Mouse (Mus musculus) embryonic facial prominence, embryonic 13.5 days (tissue): ENCODE measurements at regions not wholly inside any gene's neighbourhood (a gene's known extent, or its start where the extent isn't known, plus 50 kb on each side); places are given as distances from the start of the nearest gene placed in this dataset.
A peak's percentile ranks its signal among the peaks of the same experiment; 100 is the strongest.

Source experiments
- ATAC-seq: fragments of 200-750 bp; cut with Nextera tagmentation; 2 replicates; pipeline ENCODE4 v1.8.0; 2017; ENCODE audit warnings: low read depth; ENCODE audit not compliant: insufficient number of reproducible peaks, insufficient read depth, low FRiP score, low TSS enrichment
- H3K27ac ChIP-seq: fragments of 300-500 bp; sonication (generic); 2 replicates; pipeline ENCODE4 v1.5.1; 2015; ENCODE audit warnings: moderate library complexity, mild to moderate bottlenecking, inconsistent platforms
- H3K27me3 ChIP-seq: fragments of 300-500 bp; sonication (generic); 2 replicates; pipeline ENCODE4 v1.6.1; 2015; ENCODE audit warnings: mild to moderate bottlenecking, inconsistent platforms
- H3K36me3 ChIP-seq: fragments of 300-500 bp; sonication (generic); 2 replicates; pipeline ENCODE4 v1.6.1; 2015; ENCODE audit warnings: mild to moderate bottlenecking, inconsistent platforms
- H3K4me1 ChIP-seq: fragments of 300-500 bp; sonication (generic); 2 replicates; pipeline ENCODE4 v1.6.1; 2015; ENCODE audit warnings: inconsistent platforms
- H3K4me2 ChIP-seq: fragments of 300-500 bp; sonication (generic); 2 replicates; pipeline ENCODE4 v1.6.1; 2015; ENCODE audit warnings: moderate library complexity, mild to moderate bottlenecking, inconsistent platforms
- H3K4me3 ChIP-seq: fragments of 300-500 bp; sonication (generic); 2 replicates; pipeline ENCODE4 v1.5.1; 2015; ENCODE audit warnings: mild to moderate bottlenecking, inconsistent platforms
- H3K9ac ChIP-seq: fragments of 300-500 bp; sonication (generic); 2 replicates; pipeline ENCODE4 v1.6.1; 2015; ENCODE audit warnings: mild to moderate bottlenecking, inconsistent platforms
- H3K9me3 ChIP-seq: fragments of 300-500 bp; sonication (generic); 2 replicates; pipeline ENCODE4 v1.6.1; 2016; ENCODE audit warnings: inconsistent platforms
- WGBS: fragments of 180-500 bp; shearing (Covaris S2); methylation state at CpG from one replicate; pipeline ENCODE4 v1.1.7; 2015; ENCODE audit warnings: mixed read lengths; 5-methylcytosine and 5-hydroxymethylcytosine counted together

DNA sequence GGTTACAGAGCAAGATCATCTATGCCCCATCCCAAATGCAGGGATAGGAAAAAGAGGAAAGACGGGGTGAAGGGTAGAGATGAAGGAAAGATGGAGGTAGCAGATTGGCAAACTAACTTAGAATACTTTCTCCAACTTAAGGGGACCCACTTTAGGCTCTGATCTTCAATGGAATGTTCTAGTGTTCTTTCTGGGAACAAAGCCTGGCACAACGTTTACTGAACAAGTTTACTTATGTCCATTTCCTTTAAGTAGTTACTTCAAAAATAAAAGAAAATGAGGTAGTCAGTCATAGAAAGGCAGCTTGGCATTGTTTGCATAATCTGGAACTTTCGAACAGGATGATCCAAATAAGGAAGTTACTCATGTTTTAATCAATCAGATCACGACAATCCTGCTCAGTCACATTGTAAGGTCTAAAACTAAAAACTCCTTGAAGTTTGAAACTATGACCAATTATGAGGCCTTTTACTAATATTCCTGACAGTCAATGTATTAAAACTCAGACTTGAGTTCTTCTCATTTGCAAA is 441.7 kb upstream of the Tbl1xr1 start:
- no peak overlapping the region for H3K9ac ChIP-seq
- H3K4me3 ChIP-seq = no peak overlapping the region
- 86% methylated on average over 4 of the region's 4 CpGs for WGBS
- H3K4me2 ChIP-seq = no peak overlapping the region
- peaks cover 8% of the 10 kb centered on the region; the same call in 1 of the 2 replicates for H3K4me1 ChIP-seq
- no peak overlapping the region for H3K27ac ChIP-seq
- H3K9me3 ChIP-seq = no peaks in the 10 kb centered on the region
- H3K36me3 ChIP-seq = no peaks in the 10 kb centered on the region
- no peaks in the 10 kb centered on the region for H3K27me3 ChIP-seq
- ATAC-seq = no peak

DNA sequence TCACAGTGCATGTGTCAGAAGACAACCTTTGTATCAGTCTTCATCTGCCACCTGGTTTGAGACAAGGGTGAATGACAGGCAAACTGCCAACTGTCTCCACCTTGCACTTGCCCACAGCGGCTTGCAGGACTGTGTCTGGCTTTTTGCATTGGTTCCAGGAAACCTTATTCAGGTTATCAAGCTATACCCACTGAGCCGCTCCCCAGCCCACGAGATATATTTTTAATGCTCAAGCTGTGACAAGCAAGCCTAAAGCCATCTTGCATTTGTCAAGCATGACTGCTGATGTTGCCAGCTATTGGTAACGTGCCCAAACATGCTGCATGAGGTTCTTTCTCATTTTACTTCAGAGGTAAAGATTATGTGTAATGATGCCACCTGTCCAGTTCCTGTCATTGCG is 437.6 kb upstream of the Tbl1xr1 start:
- no peaks in the 10 kb centered on the region for H3K9me3 ChIP-seq
- ATAC-seq = no peak

DNA sequence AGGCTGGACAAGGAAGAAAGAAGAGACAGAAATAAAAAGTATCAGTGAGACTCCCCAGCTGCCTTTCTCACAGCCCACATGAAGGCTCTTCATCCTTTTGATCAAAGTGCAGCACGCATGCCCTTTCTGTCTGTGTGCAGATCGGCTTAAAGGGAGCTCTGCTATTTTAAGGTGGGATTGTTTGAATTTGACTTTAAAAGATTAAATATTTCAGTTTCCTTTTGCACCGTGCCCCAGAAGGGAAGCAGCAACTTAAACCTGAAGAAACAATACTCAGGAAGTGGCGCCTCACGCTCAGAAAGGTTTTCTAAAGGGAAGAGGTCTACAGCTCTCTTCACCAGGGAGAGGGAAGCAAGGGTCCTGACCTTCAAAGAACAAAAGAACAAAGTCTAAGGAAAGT is 436.9 kb upstream of the Tbl1xr1 start:
- no peak for ATAC-seq
- 54% methylated on average over 5 of the region's 5 CpGs for WGBS

More for the DNA sequence above, 437.6 kb upstream of the Tbl1xr1 start:
- Histone ChIP-seq H3K4me3 (no peak overlapping the region), H3K27ac (no peak overlapping the region), H3K9ac (no peak overlapping the region), H3K4me2 (no peak overlapping the region), H3K4me1 (peaks cover 5% of the 10 kb centered on the region; the same call in 1 of the 2 replicates), H3K36me3 (no peaks in the 10 kb centered on the region), H3K27me3 (no peaks in the 10 kb centered on the region)
- WGBS = 75% methylated on average over 5 of the region's 5 CpGs

DNA sequence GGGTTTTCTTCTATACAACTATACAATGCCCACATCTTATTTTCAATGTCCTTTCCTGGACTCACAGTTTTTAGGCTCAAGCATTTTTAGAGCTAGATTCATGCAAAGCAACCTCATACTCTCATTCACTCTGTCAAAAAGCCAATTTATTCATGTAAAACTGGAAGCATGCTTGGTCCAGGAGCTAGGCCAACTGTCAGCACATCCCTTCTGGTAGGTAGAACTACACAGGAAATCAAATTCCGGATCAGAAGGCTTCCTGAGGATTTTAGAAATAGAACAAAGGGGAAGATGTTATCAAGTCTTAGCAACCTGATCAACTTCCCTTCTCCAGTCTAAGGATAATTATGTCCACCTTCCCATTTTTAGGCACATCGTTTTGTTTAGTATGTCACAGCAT is 432.4 kb upstream of the Tbl1xr1 start:
- Histone ChIP-seq H3K36me3 (no peaks in the 10 kb centered on the region), H3K9me3 (no peaks in the 10 kb centered on the region), H3K4me2 (no peak overlapping the region), H3K4me3 (no peak overlapping the region), H3K9ac (no peak overlapping the region), H3K27ac (no peak overlapping the region), H3K27me3 (no peaks in the 10 kb centered on the region), H3K4me1 (0 out of 2 replicates have a peak, but pooled peaks cover 3% of the 10 kb centered on the region)
- WGBS = 49% methylated on average over 2 of the region's 2 CpGs
- ATAC-seq = no peak

More for the DNA sequence above, 436.9 kb upstream of the Tbl1xr1 start:
- Histone ChIP-seq H3K4me2 (no peak overlapping the region), H3K9ac (no peak overlapping the region), H3K9me3 (no peaks in the 10 kb centered on the region), H3K36me3 (no peaks in the 10 kb centered on the region), H3K27ac (no peak overlapping the region), H3K27me3 (no peaks in the 10 kb centered on the region), H3K4me1 (peaks cover 3% of the 10 kb centered on the region; the same call in 1 of the 2 replicates), H3K4me3 (no peak overlapping the region)

DNA sequence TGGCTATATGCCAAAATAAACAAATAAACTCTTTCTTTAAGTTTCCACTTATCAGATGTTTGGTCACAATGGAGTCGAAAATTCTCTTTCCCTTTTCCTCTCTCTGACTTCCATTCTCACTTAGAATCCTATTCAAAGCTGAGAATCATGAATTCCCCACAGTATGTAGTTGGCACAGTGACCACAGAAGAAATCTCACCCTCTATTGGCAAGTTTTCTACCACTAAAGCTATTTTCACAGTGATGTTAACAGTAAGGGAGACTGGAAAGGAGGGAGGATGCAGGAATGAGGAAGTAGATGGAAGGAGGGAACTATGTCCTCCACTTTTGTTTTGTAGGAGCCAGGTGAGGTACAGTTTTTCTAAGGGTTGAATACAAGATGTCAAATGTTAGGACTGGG is 431.2 kb upstream of the Tbl1xr1 start:
- Histone ChIP-seq H3K9me3 (no peaks in the 10 kb centered on the region), H3K27me3 (no peaks in the 10 kb centered on the region), H3K9ac (no peak overlapping the region), H3K36me3 (no peaks in the 10 kb centered on the region), H3K27ac (peak overlapping the region; percentile 39; the same call in 1 of the 2 replicates), H3K4me2 (no peak overlapping the region), H3K4me3 (no peak overlapping the region), H3K4me1 (no peaks in the 10 kb centered on the region)
- no peak for ATAC-seq
- WGBS = 50% methylated on average over 1 of the region's 1 CpGs

DNA sequence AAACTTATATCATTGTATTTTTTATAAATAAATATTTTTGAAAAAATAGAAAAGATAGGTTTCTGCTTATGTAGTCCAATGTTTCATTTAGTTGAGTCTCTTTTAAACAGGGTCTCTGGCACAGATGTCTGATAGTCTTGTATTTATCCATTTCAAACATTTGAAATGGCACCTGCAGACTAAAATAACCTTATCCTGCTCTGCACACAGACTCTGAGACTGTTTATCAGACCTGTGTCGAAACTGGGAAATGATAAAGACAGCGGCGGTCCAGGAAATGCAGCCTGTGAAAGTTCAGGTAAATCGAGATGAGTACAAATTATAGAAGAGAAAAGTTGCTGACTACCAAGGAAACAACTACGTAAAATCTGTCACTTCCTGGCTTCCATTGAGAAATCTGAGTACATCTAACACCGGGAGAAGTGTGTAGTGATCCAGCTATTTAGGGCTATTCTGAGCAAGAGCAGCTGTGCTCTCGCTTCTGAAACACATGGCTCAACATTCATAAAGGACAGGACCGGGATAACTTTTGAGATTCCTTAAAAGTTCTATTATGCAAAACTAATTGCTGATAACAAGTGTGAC is 426.5 kb upstream of the Tbl1xr1 start:
- ATAC-seq = no peak
- Histone ChIP-seq H3K27ac (no peak overlapping the region), H3K4me2 (no peak overlapping the region), H3K4me1 (no peaks in the 10 kb centered on the region), H3K36me3 (no peaks in the 10 kb centered on the region), H3K9ac (no peak overlapping the region), H3K27me3 (no peaks in the 10 kb centered on the region), H3K9me3 (no peaks in the 10 kb centered on the region), H3K4me3 (no peak overlapping the region)
- 64% methylated on average over 8 of the region's 8 CpGs for WGBS

DNA sequence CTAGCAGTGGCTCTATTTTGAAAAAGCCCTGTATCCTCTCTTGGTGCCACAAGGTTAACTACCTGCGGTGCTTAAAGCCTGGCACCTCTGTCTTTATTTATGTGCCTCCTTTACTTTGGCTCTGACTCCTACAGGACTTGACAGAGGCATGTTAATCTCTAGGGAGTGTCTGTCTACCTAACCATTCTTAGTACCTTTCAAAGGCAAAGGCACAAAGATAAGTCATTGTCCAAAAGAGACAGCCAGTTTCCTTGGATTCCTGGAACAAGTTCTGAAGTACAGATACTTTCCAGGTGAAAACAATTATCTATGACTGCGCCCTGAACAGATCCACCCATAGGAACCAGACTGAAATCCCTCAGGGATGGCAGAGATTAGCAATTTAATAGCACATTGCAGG is 421.2 kb upstream of the Tbl1xr1 start:
- H3K4me2 ChIP-seq = no peak overlapping the region
- no peak overlapping the region for H3K4me3 ChIP-seq
- WGBS = 78% methylated on average over 2 of the region's 2 CpGs
- no peaks in the 10 kb centered on the region for H3K9me3 ChIP-seq
- no peaks in the 10 kb centered on the region for H3K27me3 ChIP-seq
- no peak overlapping the region for H3K27ac ChIP-seq
- H3K4me1 ChIP-seq = no peaks in the 10 kb centered on the region
- no peak for ATAC-seq
- no peak overlapping the region for H3K9ac ChIP-seq
- H3K36me3 ChIP-seq = no peaks in the 10 kb centered on the region

DNA sequence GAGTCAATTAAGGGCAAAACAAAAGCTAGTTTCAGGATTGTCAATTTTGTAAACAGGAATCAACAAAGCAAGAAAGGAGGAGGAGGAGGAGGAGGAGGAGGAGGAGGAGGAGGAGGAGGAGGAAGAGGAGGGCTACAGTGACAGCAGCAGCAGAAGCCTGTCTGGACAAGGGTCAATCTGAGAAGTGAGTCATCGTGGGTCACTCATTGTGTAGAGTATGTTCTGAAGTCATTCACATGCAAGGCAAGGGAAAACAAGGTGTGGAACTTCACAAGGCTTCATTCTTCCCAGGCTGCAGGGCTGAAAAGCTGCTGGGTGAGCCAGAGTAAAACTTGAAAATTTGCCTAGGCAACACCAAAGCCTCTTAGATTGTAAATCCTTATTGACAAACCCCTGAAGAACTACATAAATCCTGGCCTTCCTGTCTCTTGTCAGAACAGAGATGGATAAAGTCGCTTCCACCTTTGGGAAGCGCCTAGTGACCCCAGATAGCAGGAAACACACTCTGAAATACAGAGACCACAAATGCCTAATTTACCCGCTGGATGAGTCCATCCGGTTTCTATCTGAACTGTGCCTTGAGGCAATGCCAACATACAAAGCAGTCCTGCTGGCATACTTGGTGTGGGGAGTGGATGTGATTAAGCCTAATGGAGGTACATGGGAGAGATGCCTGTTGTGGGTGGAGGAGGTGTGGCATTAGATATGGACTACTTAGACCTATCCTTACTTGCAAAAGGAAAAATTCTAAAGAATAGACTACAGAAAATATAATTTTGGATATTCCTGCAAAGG is 408.9 kb upstream of the Tbl1xr1 start:
- Histone ChIP-seq H3K4me3 (no peak overlapping the region), H3K27ac (no peak overlapping the region), H3K27me3 (no peaks in the 10 kb centered on the region), H3K9me3 (no peaks in the 10 kb centered on the region), H3K9ac (no peak overlapping the region), H3K4me1 (no peaks in the 10 kb centered on the region), H3K36me3 (no peaks in the 10 kb centered on the region), H3K4me2 (no peak overlapping the region)
- no peak for ATAC-seq
- 37% methylated on average over 5 of the region's 5 CpGs for WGBS

DNA sequence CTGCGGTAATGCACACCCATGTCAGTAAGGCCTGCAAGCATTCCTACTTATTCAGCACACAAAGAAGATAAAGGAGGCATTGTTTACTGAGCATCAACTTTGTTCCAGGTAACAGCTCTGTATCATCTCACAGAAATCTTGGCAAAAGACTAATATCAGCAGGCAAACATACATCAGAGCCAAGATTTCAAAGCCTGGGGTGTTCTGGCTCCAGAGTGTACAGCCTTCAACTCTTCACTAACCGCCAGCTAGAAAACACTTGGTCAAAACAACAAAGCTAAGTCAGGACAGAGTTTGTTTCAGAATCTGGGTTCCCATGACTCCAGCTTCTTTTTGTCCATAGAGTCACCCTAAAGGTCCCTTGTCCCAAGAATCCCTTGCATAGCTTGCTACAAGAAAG is 404.6 kb upstream of the Tbl1xr1 start:
- H3K4me2 ChIP-seq = no peak overlapping the region
- H3K27me3 ChIP-seq = no peaks in the 10 kb centered on the region
- ATAC-seq = no peak
- no peaks in the 10 kb centered on the region for H3K9me3 ChIP-seq
- H3K4me1 ChIP-seq = no peaks in the 10 kb centered on the region
- no peak overlapping the region for H3K27ac ChIP-seq
- no peak overlapping the region for H3K9ac ChIP-seq
- WGBS = 69% methylated on average over 2 of the region's 2 CpGs
- no peaks in the 10 kb centered on the region for H3K36me3 ChIP-seq
- H3K4me3 ChIP-seq = no peak overlapping the region

DNA sequence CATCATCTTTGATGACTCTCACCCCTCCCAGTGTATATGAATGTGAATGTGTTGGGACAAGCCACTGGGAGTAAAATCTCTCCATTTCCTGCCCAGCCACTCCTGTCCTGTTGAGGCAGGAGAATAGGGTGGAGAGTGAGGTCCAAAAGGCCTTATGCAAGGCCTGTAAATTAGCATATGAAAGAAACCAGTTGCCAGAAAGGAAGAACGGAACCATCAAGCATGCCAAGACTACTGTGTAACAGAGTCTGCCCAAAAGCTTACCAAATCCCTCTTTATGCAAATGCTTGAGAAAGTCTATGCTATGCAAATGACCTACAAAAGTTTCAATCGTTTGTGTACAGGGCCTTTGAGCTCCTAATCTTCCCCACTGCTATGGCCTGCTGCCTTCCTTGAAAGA is 404.0 kb upstream of the Tbl1xr1 start:
- H3K36me3 ChIP-seq = no peaks in the 10 kb centered on the region
- no peaks in the 10 kb centered on the region for H3K27me3 ChIP-seq
- no peak overlapping the region for H3K4me3 ChIP-seq
- H3K4me2 ChIP-seq = no peak overlapping the region
- H3K9ac ChIP-seq = no peak overlapping the region
- no peaks in the 10 kb centered on the region for H3K9me3 ChIP-seq
- no peaks in the 10 kb centered on the region for H3K4me1 ChIP-seq
- ATAC-seq = no peak
- 67% methylated on average over 2 of the region's 2 CpGs for WGBS
- no peak overlapping the region for H3K27ac ChIP-seq

DNA sequence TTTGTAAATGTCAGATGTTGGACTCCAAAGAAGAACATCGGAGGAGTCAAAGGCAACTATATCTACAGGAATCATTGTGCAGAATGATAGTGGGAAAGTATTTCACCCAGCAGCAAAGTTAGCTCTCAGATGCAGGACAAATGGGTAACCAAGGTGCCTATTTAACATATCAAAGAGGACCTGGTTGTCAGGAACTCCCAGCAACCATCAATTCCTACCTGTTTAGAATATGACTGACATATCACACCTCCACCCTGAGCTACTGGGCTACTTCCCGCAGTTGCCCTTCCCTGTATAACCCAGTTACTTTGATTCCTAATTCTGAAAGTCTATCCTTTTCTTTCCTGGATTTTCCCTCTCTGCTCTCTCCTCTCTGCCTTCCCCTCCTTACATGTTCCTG is 403.0 kb upstream of the Tbl1xr1 start:
- Histone ChIP-seq H3K27me3 (no peaks in the 10 kb centered on the region), H3K4me3 (no peak overlapping the region), H3K4me2 (no peak overlapping the region), H3K9ac (no peak overlapping the region), H3K27ac (no peak overlapping the region), H3K4me1 (no peaks in the 10 kb centered on the region), H3K9me3 (no peaks in the 10 kb centered on the region), H3K36me3 (no peaks in the 10 kb centered on the region)
- ATAC-seq = no peak
- WGBS = 90% methylated on average over 2 of the region's 2 CpGs

DNA sequence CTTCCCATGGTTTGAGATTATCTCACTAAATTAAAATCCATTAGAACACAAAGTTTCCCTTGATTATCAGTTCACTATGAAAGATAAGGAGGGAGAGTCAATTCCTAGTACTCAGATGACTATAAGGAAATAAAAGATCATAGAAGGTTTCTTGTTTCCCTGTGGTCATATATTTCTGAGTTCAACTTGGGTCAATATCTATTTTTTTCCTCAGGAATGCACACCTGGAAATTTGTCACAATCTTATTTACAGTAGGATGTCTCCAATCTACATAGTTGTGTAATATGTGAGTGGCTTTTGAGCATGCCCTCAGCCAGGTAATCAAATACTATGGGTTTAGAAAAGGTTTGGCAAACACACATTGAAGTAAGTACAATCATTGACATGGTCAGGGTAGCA is 398.2 kb upstream of the Tbl1xr1 start:
- no peaks in the 10 kb centered on the region for H3K36me3 ChIP-seq
- no peaks in the 10 kb centered on the region for H3K9me3 ChIP-seq
- H3K27ac ChIP-seq = no peak overlapping the region
- H3K4me1 ChIP-seq = no peaks in the 10 kb centered on the region
- H3K9ac ChIP-seq = no peak overlapping the region
- ATAC-seq = no peak
- no peaks in the 10 kb centered on the region for H3K27me3 ChIP-seq
- no peak overlapping the region for H3K4me2 ChIP-seq
- no peak overlapping the region for H3K4me3 ChIP-seq
